Mouse (Mus musculus): ENCODE data around the gene Sema3b. TPM values are rescaled to one million over a fixed set of nuclear protein-coding genes. Genes with fewer than 3 reads are reported as not detected.
"Not testable (repeated sequence)": the region's sequence is repeated elsewhere in the genome, so short reads cannot be mapped to it uniquely, and the experiment has no call there.

Sema3b gene
- polyA plus RNA-seq, 1 experiment from 2014 or later: 0.52 TPM

DNA sequence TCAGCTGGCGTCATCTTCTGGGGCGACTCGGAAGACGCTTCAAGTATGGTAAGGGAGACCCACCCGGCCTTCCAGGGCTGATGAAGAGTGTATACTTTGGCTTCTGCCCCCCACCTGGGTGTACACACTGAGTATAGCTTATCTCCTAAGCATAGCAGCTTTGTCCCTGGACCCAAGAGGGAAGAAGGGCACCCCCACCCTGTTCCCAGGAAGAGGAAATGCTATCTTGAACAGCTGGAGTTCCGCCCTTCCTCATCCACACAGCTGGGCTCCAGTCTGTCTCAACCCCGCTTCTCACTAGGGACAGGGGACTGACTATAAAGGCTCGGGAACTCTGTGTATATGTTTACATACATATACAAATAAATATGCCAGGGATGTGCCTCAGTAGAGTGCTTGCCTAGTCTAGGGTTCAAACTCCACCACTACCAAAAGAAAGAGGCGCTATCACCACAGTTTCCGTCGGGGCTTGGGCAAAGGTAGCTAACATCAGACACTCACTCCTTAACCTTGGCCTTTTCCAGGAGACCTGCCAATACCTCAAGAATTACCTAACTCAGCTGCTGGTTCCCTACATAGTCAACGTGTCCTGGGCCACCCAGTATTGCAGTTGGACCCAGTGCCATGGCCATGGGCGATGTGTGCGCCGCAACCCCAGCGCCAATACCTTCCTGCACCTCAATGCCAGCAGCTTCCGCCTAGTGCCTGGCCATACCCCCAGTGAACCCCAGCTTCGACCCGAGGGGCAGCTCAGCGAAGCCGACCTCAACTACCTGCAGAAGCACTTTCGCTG lies 37.3 kb downstream of the Sema3b start:
- peak overlapping the region; percentile 86 for H3K4me2 ChIP-seq
- H3K9me3 ChIP-seq (replicated peaks): no peaks in the 10 kb centered on the region
- H3K4me1 ChIP-seq: peaks cover 75% of the 10 kb centered on the region
- no peaks in the 10 kb centered on the region for H3K27me3 ChIP-seq (replicated peaks)
- ATAC-seq: peak; percentile 48
- 79% methylated on average over 22 of the region's 22 CpGs for WGBS (ENCODE audit: insufficient replicate concordance)
- peak overlapping the region; percentile 94 for H3K27ac ChIP-seq
- peaks cover 38% of the 10 kb centered on the region for H3K36me3 ChIP-seq
- H3K9ac ChIP-seq: peak overlapping the region; percentile 90
- H3K4me3 ChIP-seq: peak overlapping the region; percentile 75

GRCm38 (mm10) chr9:107570845-107571244 lies 38.2 kb downstream of the Sema3b start:
- Histone ChIP-seq H3K4me1 (peaks cover 75% of the 10 kb centered on the region), H3K4me3 (peak overlapping the region; percentile 75), H3K27me3 (replicated peaks) (no peaks in the 10 kb centered on the region), H3K4me2 (peak overlapping the region; percentile 86), H3K9ac (peak overlapping the region; percentile 90), H3K9me3 (replicated peaks) (no peaks in the 10 kb centered on the region), H3K27ac (peak overlapping the region; percentile 94), H3K36me3 (peaks cover 38% of the 10 kb centered on the region)
- WGBS (ENCODE audit: insufficient replicate concordance): 40% methylated on average over 21 of the region's 21 CpGs
- peak; percentile 70 for ATAC-seq

GRCm38 (mm10) chr9:107570016-107570415 lies 39.0 kb downstream of the Sema3b start:
- H3K4me1 ChIP-seq: peaks cover 77% of the 10 kb centered on the region

DNA sequence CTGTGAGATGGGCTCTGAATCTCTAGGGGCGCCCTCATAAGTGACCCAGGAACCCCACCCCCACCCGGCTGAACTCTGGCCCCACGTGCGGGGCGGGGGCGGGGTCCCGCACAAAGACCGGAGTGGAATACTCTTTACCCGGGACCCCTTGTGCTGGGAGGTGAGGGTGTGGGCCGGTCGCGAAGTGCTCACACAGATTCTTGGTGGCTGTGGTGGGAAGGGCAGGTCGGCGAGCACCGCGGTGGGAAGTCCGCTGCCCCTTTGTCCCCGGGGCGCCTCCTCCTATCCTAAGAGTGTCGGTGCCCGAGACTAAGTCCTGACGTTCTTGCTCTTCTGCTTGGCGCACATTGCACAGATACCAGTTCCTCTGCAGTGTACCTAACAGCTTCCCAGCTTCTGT lies 39.8 kb downstream of the Sema3b start:
- peak; percentile 11 for ATAC-seq
- Histone ChIP-seq H3K36me3 (peaks cover 51% of the 10 kb centered on the region), H3K4me3 (peak overlapping the region; percentile 75), H3K4me2 (peak overlapping the region; percentile 86), H3K27ac (peak overlapping the region; percentile 94), H3K27me3 (replicated peaks) (no peaks in the 10 kb centered on the region), H3K9me3 (replicated peaks) (no peaks in the 10 kb centered on the region), H3K4me1 (peaks cover 85% of the 10 kb centered on the region), H3K9ac (peak overlapping the region; percentile 90)
- WGBS (ENCODE audit: insufficient replicate concordance): under 1% methylated on average over 23 of the region's 23 CpGs

More at GRCm38 (mm10) chr9:107570016-107570415, 39.0 kb downstream of the Sema3b start:
- H3K36me3 ChIP-seq: peaks cover 44% of the 10 kb centered on the region
- H3K9me3 ChIP-seq (replicated peaks): no peaks in the 10 kb centered on the region
- H3K4me3 ChIP-seq: peak overlapping the region; percentile 75
- H3K9ac ChIP-seq: peak overlapping the region; percentile 90
- H3K4me2 ChIP-seq: peak overlapping the region; percentile 86
- 67% methylated on average over 13 of the region's 13 CpGs for WGBS (ENCODE audit: insufficient replicate concordance)
- no peak for ATAC-seq
- peak overlapping the region; percentile 94 for H3K27ac ChIP-seq
- H3K27me3 ChIP-seq (replicated peaks): no peaks in the 10 kb centered on the region

- Histone ChIP-seq H3K9me3 (replicated peaks) (no peaks in the 10 kb centered on the region), H3K36me3 (peaks cover 50% of the 10 kb centered on the region), H3K4me1 (peaks cover 91% of the 10 kb centered on the region), H3K9ac (peak overlapping the region; percentile 90), H3K27me3 (replicated peaks) (no peaks in the 10 kb centered on the region), H3K4me3 (peak overlapping the region; percentile 75), H3K4me2 (peak overlapping the region; percentile 86), H3K27ac (peak overlapping the region; percentile 94)
- peak; percentile 77 for ATAC-seq
- 1% methylated on average over 41 of the region's 41 CpGs for WGBS (ENCODE audit: insufficient replicate concordance)
Measured at GRCm38 (mm10) chr9:107568331-107569261, 40.4 kb downstream of the Sema3b start.

GRCm38 (mm10) chr9:107567702-107568319 lies 41.2 kb downstream of the Sema3b start, which contains the start of gene Hyal2:
Hyal2 (plus strand) TSS chr9:107567945.
- Histone ChIP-seq H3K4me3 (peak within 1 kb of the TSS; percentile 75), H3K9ac (peak within 1 kb of the TSS; percentile 90), H3K27ac (peak within 1 kb of the TSS; percentile 94), H3K27me3 (replicated peaks) (no peaks in the 10 kb centered on the region), H3K4me1 (peaks cover 87% of the 10 kb centered on the region), H3K4me2 (peak within 1 kb of the TSS; percentile 86), H3K9me3 (replicated peaks) (no peaks in the 10 kb centered on the region), H3K36me3 (peaks cover 42% of the 10 kb centered on the region)
- ATAC-seq: no peak
- WGBS (ENCODE audit: insufficient replicate concordance): 33% methylated on average over 18 of the region's 18 CpGs

DNA sequence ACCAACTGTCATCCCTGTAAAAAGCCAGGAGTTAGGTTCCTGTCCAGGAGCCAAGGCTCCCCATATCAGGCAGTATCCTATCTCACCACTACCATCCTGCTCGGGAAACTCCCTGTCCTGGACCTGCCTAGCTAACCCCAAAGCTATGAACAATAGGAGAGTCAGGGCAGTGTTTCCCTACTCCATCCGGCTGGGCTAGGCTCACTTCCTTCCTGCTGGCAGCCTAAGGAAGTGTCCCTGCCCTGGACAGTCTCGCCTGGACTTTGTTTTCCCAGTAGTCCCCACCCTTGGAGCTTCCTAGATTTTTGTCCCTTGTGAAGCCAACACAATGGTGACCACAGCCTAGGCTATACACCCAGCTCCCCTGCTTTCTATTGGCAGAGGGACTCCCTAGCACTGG lies 42.2 kb downstream of the Sema3b start:
- Histone ChIP-seq H3K4me2 (peak overlapping the region; percentile 86), H3K9ac (peak overlapping the region; percentile 31; the same call in 1 of the 2 replicates), H3K27ac (peak overlapping the region; percentile 94), H3K4me1 (peaks cover 87% of the 10 kb centered on the region), H3K36me3 (peaks cover 39% of the 10 kb centered on the region), H3K27me3 (replicated peaks) (no peaks in the 10 kb centered on the region), H3K9me3 (replicated peaks) (no peaks in the 10 kb centered on the region), H3K4me3 (peak overlapping the region; percentile 75; the same call in 1 of the 2 replicates)
- no peak for ATAC-seq
- 53% methylated on average over 3 of the region's 3 CpGs for WGBS (ENCODE audit: insufficient replicate concordance)

DNA sequence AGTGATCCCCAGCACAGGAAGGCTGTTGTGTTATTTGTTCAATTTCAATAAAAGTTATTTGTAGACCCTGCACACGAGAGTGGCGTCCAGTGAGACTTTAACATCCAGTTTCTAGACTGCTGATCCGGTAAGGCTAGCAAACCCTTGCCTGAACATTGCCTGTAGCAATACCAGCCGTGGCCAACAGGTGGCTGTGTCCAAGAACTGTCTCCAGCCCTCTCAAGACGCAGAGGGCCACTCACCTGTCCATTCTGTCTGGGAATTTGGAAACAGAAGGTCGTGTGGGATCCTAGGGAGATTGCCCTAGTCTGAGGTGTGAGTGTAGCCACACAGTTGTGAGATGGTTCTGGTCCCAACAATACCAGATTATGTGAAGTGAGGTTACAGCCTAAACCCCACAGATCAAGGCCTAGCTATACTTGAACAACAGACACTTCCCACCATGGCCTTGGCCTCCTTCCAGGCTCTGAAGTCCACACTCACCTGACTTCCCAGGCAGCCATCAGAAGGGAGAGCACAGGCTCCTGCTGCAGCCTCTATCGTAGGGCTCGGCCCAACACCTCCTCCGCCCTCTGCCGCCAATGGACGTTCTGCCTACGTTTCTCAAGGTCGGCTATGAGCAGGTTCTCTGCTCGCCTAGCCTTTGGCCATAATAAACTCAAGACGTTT lies 42.9 kb downstream of the Sema3b start:
- no peaks in the 10 kb centered on the region for H3K27me3 ChIP-seq (replicated peaks)
- H3K4me3 ChIP-seq: no peak overlapping the region
- H3K4me1 ChIP-seq: peaks cover 82% of the 10 kb centered on the region
- H3K9ac ChIP-seq: no peak overlapping the region
- H3K27ac ChIP-seq: peak overlapping the region; percentile 94
- H3K4me2 ChIP-seq: peak overlapping the region; percentile 14
- WGBS (ENCODE audit: insufficient replicate concordance): 49% methylated on average over 15 of the region's 15 CpGs
- no peak for ATAC-seq
- H3K36me3 ChIP-seq: peaks cover 39% of the 10 kb centered on the region
- H3K9me3 ChIP-seq (replicated peaks): no peaks in the 10 kb centered on the region

- peak overlapping the region; percentile 22 for H3K4me2 ChIP-seq
- 31% methylated on average over 5 of the region's 5 CpGs for WGBS (ENCODE audit: insufficient replicate concordance)
- peaks cover 39% of the 10 kb centered on the region for H3K36me3 ChIP-seq
- not testable (repeated sequence) for H3K27me3 ChIP-seq (replicated peaks); H3K9me3 ChIP-seq (replicated peaks); H3K4me3 ChIP-seq; H3K9ac ChIP-seq; ATAC-seq
- peaks cover 76% of the 10 kb centered on the region for H3K4me1 ChIP-seq
- peak overlapping the region; percentile 94 for H3K27ac ChIP-seq
Measured at GRCm38 (mm10) chr9:107565556-107565955, 43.5 kb downstream of the Sema3b start.

DNA sequence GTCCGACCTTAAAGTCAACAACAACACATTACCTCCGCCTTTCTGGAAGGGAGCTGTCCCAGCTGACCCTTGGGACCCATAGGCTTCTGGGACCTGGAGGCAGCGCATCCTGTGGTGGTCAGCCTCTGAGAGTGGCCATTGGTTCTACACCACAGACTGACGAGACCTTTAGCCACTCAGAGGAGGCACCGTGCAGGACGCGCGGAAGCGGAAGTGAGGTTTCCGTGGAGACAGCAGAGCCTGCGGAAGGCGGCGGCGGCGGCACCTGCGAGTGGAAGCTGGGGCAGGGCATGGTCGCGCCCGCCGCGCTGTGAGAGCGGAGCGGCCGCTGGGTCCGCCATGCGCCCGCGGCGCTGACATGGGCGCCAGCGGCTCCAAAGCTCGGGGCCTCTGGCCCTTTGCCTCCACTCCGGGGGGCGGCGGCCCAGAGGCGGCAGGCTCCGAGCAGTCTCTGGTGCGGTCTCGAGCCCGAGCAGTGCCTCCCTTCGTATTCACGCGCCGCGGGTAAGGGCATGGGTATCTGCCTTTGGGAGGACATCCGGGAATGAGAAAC lies 45.9 kb downstream of the Sema3b start, which contains the start of gene Tusc2:
Tusc2 (plus strand) TSS at position 227 of the 553 bp plus-strand sequence.
- Histone ChIP-seq H3K9ac (peak within 1 kb of the TSS; percentile 91), H3K4me1 (peaks cover 60% of the 10 kb centered on the region), H3K9me3 (replicated peaks) (no peaks in the 10 kb centered on the region), H3K4me3 (peak within 1 kb of the TSS; percentile 87), H3K27ac (peak within 1 kb of the TSS; percentile 89), H3K36me3 (peaks cover 60% of the 10 kb centered on the region), H3K4me2 (peak within 1 kb of the TSS; percentile 82), H3K27me3 (replicated peaks) (no peaks in the 10 kb centered on the region)
- WGBS (ENCODE audit: insufficient replicate concordance): under 1% methylated on average over 35 of the region's 46 CpGs
- ATAC-seq: peak; percentile 96

Data from liver, embryonic 12.5 days (tissue).